Mouse (Mus musculus): ENCODE data around the gene Acadvl. TPM values are rescaled to one million over a fixed set of nuclear protein-coding genes. Genes with fewer than 3 reads are reported as not detected.

Gene Acadvl
- polyA plus RNA-seq, 1 experiment from 2014 or later: 61.6 TPM

DNA sequence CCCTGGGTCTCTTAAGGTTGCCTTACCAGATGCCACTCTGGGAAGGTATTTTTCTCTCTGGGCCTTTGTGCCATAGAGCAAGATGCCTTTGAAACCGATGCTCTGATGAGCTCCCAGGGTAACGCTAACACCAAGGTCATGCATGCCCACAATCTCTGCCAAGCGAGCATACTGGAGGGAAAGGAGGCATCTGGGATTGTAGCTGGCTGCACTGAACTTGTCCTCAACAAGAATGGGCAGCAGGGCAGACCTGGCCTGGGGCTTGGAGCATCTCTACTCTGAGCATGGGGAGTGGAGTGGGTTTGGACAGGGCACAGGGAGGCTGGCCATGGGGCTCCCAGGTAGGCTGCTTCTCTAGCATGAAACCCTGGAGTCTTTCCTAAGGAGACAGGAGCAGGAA lies 1.8 kb downstream of the Acadvl start:
- ATAC-seq: no peak
- H3K36me3 ChIP-seq (ENCODE audit: control insufficient read depth, insufficient read depth, low read length): peaks cover 37% of the 10 kb centered on the region
- peaks cover 23% of the 10 kb centered on the region for H3K4me1 ChIP-seq (ENCODE audit: control insufficient read depth, insufficient read depth, low read length)
- no peaks in the 10 kb centered on the region for H3K27me3 ChIP-seq (ENCODE audit: control insufficient read depth, insufficient read depth, low read depth, low read length)
- no peak overlapping the region for H3K4me3 ChIP-seq (ENCODE audit: low read depth, low read length)
- no peaks in the 10 kb centered on the region for H3K9me3 ChIP-seq (replicated peaks; ENCODE audit: control insufficient read depth, low read length, poor library complexity, severe bottlenecking)
- no peak overlapping the region for H3K4me2 ChIP-seq (ENCODE audit: low read length)
- WGBS: 88% methylated on average over 3 of the region's 3 CpGs
- H3K27ac ChIP-seq (ENCODE audit: low read length): no peak overlapping the region
- H3K9ac ChIP-seq (ENCODE audit: low read depth, low read length): no peak overlapping the region

DNA sequence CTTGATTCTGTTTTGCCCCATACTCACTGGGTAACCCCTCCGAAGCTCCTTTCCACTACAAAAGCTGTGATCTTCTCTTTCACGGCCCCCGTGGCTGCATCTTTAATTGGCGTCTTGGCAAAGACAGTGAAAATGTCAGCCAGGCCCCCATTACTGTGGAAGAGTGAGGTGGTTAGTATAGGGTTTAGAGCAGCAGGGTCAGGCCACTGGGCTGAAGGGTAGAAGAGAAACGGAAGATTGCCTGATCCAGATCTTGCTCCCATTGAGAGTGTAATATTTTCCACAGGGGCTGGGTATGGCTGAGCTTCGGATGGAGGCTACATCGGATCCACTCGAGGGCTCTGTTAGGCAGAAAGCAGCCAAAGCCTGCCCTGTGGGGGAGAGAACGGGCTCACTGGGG lies 2.3 kb downstream of the Acadvl start:
- Histone ChIP-seq H3K4me2 (ENCODE audit: low read length) (no peak overlapping the region), H3K9me3 (replicated peaks; ENCODE audit: control insufficient read depth, low read length, poor library complexity, severe bottlenecking) (no peaks in the 10 kb centered on the region), H3K36me3 (ENCODE audit: control insufficient read depth, insufficient read depth, low read length) (peaks cover 41% of the 10 kb centered on the region), H3K9ac (ENCODE audit: low read depth, low read length) (no peak overlapping the region), H3K27me3 (ENCODE audit: control insufficient read depth, insufficient read depth, low read depth, low read length) (no peaks in the 10 kb centered on the region), H3K4me1 (ENCODE audit: control insufficient read depth, insufficient read depth, low read length) (peaks cover 22% of the 10 kb centered on the region), H3K4me3 (ENCODE audit: low read depth, low read length) (no peak overlapping the region), H3K27ac (ENCODE audit: low read length) (no peak overlapping the region)
- 85% methylated on average over 9 of the region's 9 CpGs for WGBS
- ATAC-seq: no peak

DNA sequence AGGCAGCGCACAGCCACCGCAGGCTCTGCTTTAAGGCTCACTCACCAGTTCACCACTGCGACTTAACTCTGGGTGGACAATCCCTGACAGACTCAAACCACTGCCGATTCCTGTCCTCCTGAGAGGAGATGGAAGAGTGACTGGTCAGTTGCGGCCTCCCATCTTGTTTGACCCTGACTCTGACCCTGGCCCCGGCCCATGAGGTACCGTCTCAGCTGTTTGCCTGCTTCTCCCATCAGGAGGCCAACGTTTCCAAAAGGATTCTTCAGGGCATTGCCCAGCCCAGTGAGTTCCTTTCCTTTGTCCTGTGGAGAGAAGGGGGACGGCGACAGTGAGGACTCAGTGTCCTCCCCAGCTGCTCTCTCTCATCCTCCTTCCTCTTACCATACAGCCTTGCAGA lies 4.2 kb downstream of the Acadvl start:
- Histone ChIP-seq H3K27ac (ENCODE audit: low read length) (no peak overlapping the region), H3K4me1 (ENCODE audit: control insufficient read depth, insufficient read depth, low read length) (peaks cover 10% of the 10 kb centered on the region), H3K4me2 (ENCODE audit: low read length) (no peak overlapping the region), H3K9me3 (replicated peaks; ENCODE audit: control insufficient read depth, low read length, poor library complexity, severe bottlenecking) (no peaks in the 10 kb centered on the region), H3K27me3 (ENCODE audit: control insufficient read depth, insufficient read depth, low read depth, low read length) (no peaks in the 10 kb centered on the region), H3K36me3 (ENCODE audit: control insufficient read depth, insufficient read depth, low read length) (peaks cover 60% of the 10 kb centered on the region), H3K4me3 (ENCODE audit: low read depth, low read length) (no peak overlapping the region), H3K9ac (ENCODE audit: low read depth, low read length) (no peak overlapping the region)
- no peak for ATAC-seq
- WGBS: 76% methylated on average over 10 of the region's 10 CpGs

DNA sequence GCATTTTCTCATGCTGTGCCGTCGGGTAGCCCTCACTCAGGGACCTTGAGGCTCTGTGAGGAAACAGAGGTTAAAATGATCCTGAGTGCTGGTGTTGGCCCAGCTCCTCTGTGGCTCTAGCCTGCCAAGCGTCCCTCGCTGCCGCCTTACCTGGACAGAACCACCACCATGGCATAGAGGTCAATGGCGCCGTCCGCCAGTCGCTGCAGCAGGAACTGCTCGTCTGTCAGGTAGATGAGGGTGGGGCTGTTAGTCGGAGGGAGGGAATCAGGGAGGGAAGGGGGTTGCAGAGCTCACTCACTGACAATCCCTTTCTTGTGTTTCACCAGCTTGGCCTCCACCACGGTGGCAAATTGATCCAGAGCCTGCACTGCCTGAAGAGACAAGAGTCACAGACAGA lies 4.7 kb downstream of the Acadvl start:
- WGBS: 90% methylated on average over 12 of the region's 12 CpGs
- ATAC-seq: no peak

DNA sequence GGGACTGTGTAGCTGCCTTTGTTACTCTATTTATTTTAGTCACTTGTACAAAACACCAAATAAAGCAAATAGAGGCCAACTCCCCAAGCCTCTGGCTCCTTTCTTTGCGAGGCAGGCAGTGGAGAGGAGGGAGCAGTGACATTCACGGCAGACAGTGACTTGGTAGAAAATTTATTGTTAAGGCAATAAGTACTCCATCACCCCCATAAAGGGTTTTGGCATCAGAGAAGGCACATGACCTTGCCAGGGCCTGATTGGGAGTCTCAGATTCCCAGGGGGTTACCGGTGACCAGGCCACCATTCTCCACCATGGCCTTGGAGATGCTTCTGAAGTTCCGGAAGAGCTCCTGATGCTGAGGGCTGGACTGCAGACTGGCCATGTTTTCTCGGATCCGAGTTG lies 5.2 kb downstream of the Acadvl start:
- H3K9ac ChIP-seq (ENCODE audit: low read depth, low read length): no peak overlapping the region
- no peaks in the 10 kb centered on the region for H3K27me3 ChIP-seq (ENCODE audit: control insufficient read depth, insufficient read depth, low read depth, low read length)
- H3K4me3 ChIP-seq (ENCODE audit: low read depth, low read length): no peak overlapping the region
- ATAC-seq: no peak
- H3K9me3 ChIP-seq (replicated peaks; ENCODE audit: control insufficient read depth, low read length, poor library complexity, severe bottlenecking): no peaks in the 10 kb centered on the region
- peaks cover 8% of the 10 kb centered on the region for H3K4me1 ChIP-seq (ENCODE audit: control insufficient read depth, insufficient read depth, low read length)
- 92% methylated on average over 6 of the region's 6 CpGs for WGBS
- peaks cover 63% of the 10 kb centered on the region for H3K36me3 ChIP-seq (ENCODE audit: control insufficient read depth, insufficient read depth, low read length)
- no peak overlapping the region for H3K4me2 ChIP-seq (ENCODE audit: low read length)
- H3K27ac ChIP-seq (ENCODE audit: low read length): no peak overlapping the region

More for the DNA sequence above, 4.7 kb downstream of the Acadvl start:
- peaks cover 8% of the 10 kb centered on the region for H3K4me1 ChIP-seq (ENCODE audit: control insufficient read depth, insufficient read depth, low read length)
- peaks cover 63% of the 10 kb centered on the region for H3K36me3 ChIP-seq (ENCODE audit: control insufficient read depth, insufficient read depth, low read length)
- no peak overlapping the region for H3K9ac ChIP-seq (ENCODE audit: low read depth, low read length)
- H3K4me2 ChIP-seq (ENCODE audit: low read length): no peak overlapping the region
- no peaks in the 10 kb centered on the region for H3K27me3 ChIP-seq (ENCODE audit: control insufficient read depth, insufficient read depth, low read depth, low read length)
- no peak overlapping the region for H3K27ac ChIP-seq (ENCODE audit: low read length)
- H3K9me3 ChIP-seq (replicated peaks; ENCODE audit: control insufficient read depth, low read length, poor library complexity, severe bottlenecking): no peaks in the 10 kb centered on the region
- no peak overlapping the region for H3K4me3 ChIP-seq (ENCODE audit: low read depth, low read length)

DNA sequence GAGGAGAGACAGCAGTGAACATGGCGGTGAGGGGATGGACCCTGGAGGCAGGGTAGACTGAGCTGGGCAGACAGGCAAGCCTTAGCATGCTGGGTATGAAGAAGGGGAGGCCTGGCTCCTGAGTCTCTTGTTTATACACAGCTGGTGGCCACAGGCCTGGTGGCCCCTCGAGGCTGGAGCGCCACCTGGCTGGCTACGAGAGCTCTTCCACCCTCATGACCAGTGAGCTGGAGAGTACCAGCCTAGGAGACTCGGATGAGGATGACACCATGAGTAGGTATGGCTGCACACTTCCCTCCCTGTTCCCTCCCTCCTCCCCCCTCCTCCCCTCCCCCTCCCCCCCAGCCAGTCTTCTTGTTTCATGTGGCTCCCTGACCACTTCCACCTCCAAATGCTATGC lies 9.7 kb downstream of the Acadvl start:
- Histone ChIP-seq H3K4me2 (ENCODE audit: low read length) (no peak overlapping the region), H3K4me1 (ENCODE audit: control insufficient read depth, insufficient read depth, low read length) (peaks cover 30% of the 10 kb centered on the region), H3K9me3 (replicated peaks; ENCODE audit: control insufficient read depth, low read length, poor library complexity, severe bottlenecking) (no peaks in the 10 kb centered on the region), H3K4me3 (ENCODE audit: low read depth, low read length) (no peak overlapping the region), H3K27ac (ENCODE audit: low read length) (no peak overlapping the region), H3K27me3 (ENCODE audit: control insufficient read depth, insufficient read depth, low read depth, low read length) (no peaks in the 10 kb centered on the region), H3K36me3 (ENCODE audit: control insufficient read depth, insufficient read depth, low read length) (peaks cover 46% of the 10 kb centered on the region), H3K9ac (ENCODE audit: low read depth, low read length) (no peak overlapping the region)
- no peak for ATAC-seq
- WGBS: 53% methylated on average over 5 of the region's 5 CpGs

DNA sequence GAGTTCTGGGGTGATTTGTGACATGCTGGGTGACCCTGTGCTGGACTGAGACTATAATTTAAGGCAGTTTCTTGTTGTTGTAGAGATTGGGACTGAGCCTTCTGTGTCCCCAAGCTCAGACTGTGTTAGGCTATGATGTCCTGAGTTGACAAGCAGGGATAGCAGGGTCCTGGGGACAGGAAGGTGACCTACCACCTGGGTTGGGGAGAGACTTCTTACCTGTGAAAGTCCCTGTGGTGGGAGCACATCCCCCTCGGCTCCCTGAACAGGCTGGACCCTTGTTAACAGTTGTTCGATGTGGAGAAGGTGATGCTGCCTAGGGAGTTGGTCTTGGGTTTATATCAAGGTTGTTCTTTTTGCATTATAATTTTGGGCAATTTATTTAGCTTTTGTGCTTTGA lies 12.7 kb downstream of the Acadvl start:
- Histone ChIP-seq H3K36me3 (ENCODE audit: control insufficient read depth, insufficient read depth, low read length) (peaks cover 24% of the 10 kb centered on the region), H3K27ac (ENCODE audit: low read length) (no peak overlapping the region), H3K27me3 (ENCODE audit: control insufficient read depth, insufficient read depth, low read depth, low read length) (no peaks in the 10 kb centered on the region), H3K4me2 (ENCODE audit: low read length) (peak overlapping the region; percentile 99), H3K4me3 (ENCODE audit: low read depth, low read length) (peak overlapping the region; percentile 89; the same call in 1 of the 2 replicates), H3K4me1 (ENCODE audit: control insufficient read depth, insufficient read depth, low read length) (peaks cover 41% of the 10 kb centered on the region), H3K9ac (ENCODE audit: low read depth, low read length) (peak overlapping the region; percentile 2; the same call in 1 of the 2 replicates), H3K9me3 (replicated peaks; ENCODE audit: control insufficient read depth, low read length, poor library complexity, severe bottlenecking) (no peaks in the 10 kb centered on the region)
- no peak for ATAC-seq
- 95% methylated on average over 2 of the region's 2 CpGs for WGBS

DNA sequence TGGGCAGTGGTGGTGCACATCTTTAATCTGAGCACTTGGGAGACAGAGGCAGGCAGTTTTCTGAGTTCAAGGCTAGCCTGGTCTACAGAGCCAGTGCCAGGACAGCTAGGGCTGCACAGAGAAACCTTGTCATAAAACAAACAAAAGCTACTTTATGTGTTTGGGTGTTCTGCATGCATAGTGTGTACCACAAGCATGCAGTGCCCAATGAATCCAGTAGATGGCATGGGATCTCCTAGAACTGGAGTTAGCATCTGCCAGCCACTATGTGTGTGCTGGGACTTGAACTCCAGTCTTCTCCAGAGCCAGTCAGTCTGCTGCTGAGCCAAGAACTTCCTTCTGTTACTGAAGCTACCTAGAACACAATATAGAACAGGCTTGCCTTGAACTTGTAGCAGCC lies 13.3 kb downstream of the Acadvl start:
- Histone ChIP-seq H3K4me1 (ENCODE audit: control insufficient read depth, insufficient read depth, low read length) (peaks cover 42% of the 10 kb centered on the region), H3K36me3 (ENCODE audit: control insufficient read depth, insufficient read depth, low read length) (peaks cover 18% of the 10 kb centered on the region), H3K9me3 (replicated peaks; ENCODE audit: control insufficient read depth, low read length, poor library complexity, severe bottlenecking) (no peaks in the 10 kb centered on the region), H3K9ac (ENCODE audit: low read depth, low read length) (no peak overlapping the region), H3K4me2 (ENCODE audit: low read length) (peak overlapping the region; percentile 99), H3K27me3 (ENCODE audit: control insufficient read depth, insufficient read depth, low read depth, low read length) (no peaks in the 10 kb centered on the region), H3K4me3 (ENCODE audit: low read depth, low read length) (peak overlapping the region; percentile 89), H3K27ac (ENCODE audit: low read length) (no peak overlapping the region)
- ATAC-seq: no peak

DNA sequence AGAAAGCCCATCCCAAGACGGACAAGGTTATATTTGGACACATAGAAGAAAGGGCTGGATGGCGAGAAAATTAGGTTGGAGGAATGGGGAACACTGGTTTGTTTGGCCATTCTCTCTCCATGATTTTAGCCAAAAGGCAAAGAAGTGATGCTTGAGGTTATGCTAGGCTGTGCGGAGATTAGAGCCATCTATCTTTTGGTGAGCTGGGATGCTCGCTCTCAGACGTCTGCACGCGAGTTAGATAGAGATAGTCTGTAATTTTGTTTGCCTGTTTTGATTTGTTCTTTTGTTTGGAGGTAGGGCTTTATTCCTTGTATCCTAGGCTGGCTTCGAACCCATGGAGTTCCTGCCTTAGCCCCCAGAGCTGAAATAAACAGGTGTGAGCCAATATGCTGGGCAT lies 14.1 kb downstream of the Acadvl start:
- no peak for ATAC-seq
- H3K9ac ChIP-seq (ENCODE audit: low read depth, low read length): peak overlapping the region; percentile 90
- H3K4me3 ChIP-seq (ENCODE audit: low read depth, low read length): peak overlapping the region; percentile 89
- peaks cover 42% of the 10 kb centered on the region for H3K4me1 ChIP-seq (ENCODE audit: control insufficient read depth, insufficient read depth, low read length)
- H3K4me2 ChIP-seq (ENCODE audit: low read length): peak overlapping the region; percentile 99
- no peaks in the 10 kb centered on the region for H3K27me3 ChIP-seq (ENCODE audit: control insufficient read depth, insufficient read depth, low read depth, low read length)
- no peaks in the 10 kb centered on the region for H3K9me3 ChIP-seq (replicated peaks; ENCODE audit: control insufficient read depth, low read length, poor library complexity, severe bottlenecking)
- peaks cover 12% of the 10 kb centered on the region for H3K36me3 ChIP-seq (ENCODE audit: control insufficient read depth, insufficient read depth, low read length)
- WGBS: 13% methylated on average over 8 of the region's 8 CpGs
- peak overlapping the region; percentile 98 for H3K27ac ChIP-seq (ENCODE audit: low read length)

All from midbrain, embryonic 16.5 days (tissue).